Mouse (Mus musculus): ENCODE data around the gene Cct8l1. TPM values are rescaled to one million over a fixed set of nuclear protein-coding genes. Genes with fewer than 3 reads are reported as not detected.

Cct8l1 gene
- polyA plus RNA-seq, 1 experiment from 2014 or later, result not detected

GRCm38 (mm10) chr5:25528851-25529528 lies 13.1 kb downstream of the Cct8l1 start:
- no peak for TF ChIP-seq CTCF (IDR thresholded peaks at IDR 0.05; ENCODE audit: low read depth)
- ATAC-seq (replicated peaks; ENCODE audit: low FRiP score, low read depth) (no peak), DNase-seq (ENCODE audit: low spot score) (peak; percentile 15)
- Histone ChIP-seq H3K4me2 (ENCODE audit: low read length) (peak overlapping the region; percentile 76), H3K27me3 (ENCODE audit: insufficient read depth, low read length) (no peaks in the 10 kb centered on the region), H3K9ac (ENCODE audit: low read depth, low read length) (peak overlapping the region; percentile 59), H3K4me1 (replicated peaks; ENCODE audit: insufficient read depth, low read length) (no peaks in the 10 kb centered on the region; the same call in 1 of the 2 replicates), H3K4me3 (replicated peaks; ENCODE audit: low read depth, low read length) (peak overlapping the region; percentile 78), H3K27ac (peak overlapping the region; percentile 85), H3K9me3 (replicated peaks; ENCODE audit: low read length) (no peaks in the 10 kb centered on the region), H3K36me3 (ENCODE audit: insufficient read depth, low read length) (no peaks in the 10 kb centered on the region)
- 8% methylated on average over 22 of the region's 22 CpGs for WGBS

DNA sequence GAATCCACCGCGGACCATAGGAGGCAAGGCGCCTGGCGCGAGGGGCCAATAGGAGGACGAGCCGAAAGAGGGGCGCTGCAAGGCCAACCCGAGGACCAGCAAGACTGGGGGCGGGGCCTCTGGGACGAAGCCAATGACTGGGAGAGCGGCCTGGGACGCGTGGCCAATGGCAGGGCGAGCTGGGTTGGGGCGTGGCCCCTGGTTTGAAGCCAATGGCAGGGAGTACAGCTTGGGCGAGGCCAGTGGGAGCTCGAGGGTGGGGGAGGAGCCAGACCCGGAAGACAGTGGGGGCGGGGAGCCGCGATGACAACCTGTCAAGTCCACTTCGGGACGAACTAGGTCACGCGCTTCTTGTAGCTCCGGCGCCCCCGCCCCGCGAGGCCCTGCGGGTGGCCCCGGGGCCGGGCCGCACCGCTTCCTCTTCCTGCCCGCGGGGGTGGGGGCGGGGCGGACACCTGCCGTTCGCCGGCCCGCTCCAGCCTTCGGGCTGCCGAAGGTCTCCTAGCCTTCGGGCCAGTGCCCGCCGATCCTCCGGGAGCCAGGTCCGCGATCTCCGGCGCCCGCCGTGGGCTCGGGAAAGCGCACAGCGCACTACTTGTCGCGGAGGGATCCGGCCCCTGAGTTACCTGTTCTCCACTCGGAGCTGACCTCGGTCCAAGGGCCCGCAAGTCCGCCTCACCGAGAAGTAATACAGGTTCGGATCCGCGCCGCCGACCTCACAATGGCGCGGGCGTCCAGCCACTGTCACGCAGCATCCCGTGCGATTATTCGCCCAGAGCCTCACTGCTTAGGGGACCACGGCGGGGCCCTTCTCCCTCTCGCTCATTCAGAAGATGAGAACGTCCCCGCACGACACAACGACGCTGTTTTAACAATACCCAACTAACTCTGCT lies 13.9 kb downstream of the Cct8l1 start:
- peak overlapping the region; percentile 96 for H3K27ac ChIP-seq
- WGBS, result under 1% methylated on average over 80 of the region's 87 CpGs
- TF ChIP-seq CTCF (IDR thresholded peaks at IDR 0.05; ENCODE audit: low read depth), result peak; percentile 26; the same call in 1 of the 2 replicates
- no peaks in the 10 kb centered on the region for H3K27me3 ChIP-seq (ENCODE audit: insufficient read depth, low read length)
- ATAC-seq (replicated peaks; ENCODE audit: low FRiP score, low read depth) (peak; percentile 100), DNase-seq (ENCODE audit: low spot score) (peak; percentile 100)
- H3K4me3 ChIP-seq (replicated peaks; ENCODE audit: low read depth, low read length), result peak overlapping the region; percentile 78
- H3K4me1 ChIP-seq (replicated peaks; ENCODE audit: insufficient read depth, low read length), result no peaks in the 10 kb centered on the region; the same call in 1 of the 2 replicates
- H3K9ac ChIP-seq (ENCODE audit: low read depth, low read length), result peak overlapping the region; percentile 79
- H3K4me2 ChIP-seq (ENCODE audit: low read length), result peak overlapping the region; percentile 76
- H3K9me3 ChIP-seq (replicated peaks; ENCODE audit: low read length), result no peaks in the 10 kb centered on the region
- no peaks in the 10 kb centered on the region for H3K36me3 ChIP-seq (ENCODE audit: insufficient read depth, low read length)

DNA sequence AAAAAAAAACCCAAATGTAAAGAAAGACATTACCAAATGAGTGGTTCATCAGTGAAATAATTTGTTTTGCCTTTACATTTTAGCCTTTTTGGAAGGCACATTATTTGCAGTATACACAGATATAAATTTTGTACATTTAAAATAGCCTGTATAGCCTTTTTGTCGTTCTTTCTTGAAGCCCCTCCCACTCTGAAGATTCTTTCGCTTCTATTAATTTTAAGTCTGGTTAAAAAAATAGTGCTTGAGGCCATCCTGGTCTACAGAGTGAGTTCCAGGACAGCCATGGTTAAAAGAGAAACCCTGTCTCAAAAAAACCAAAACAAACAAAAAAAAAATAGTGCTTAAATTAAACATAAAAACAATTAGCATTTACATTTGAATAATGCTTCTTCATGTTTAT lies 14.8 kb downstream of the Cct8l1 start:
- H3K4me1 ChIP-seq (replicated peaks; ENCODE audit: insufficient read depth, low read length), result no peaks in the 10 kb centered on the region; the same call in 1 of the 2 replicates
- 12% methylated on average over 2 of the region's 2 CpGs for WGBS
- H3K27me3 ChIP-seq (ENCODE audit: insufficient read depth, low read length), result no peaks in the 10 kb centered on the region
- DNase-seq (ENCODE audit: low spot score) (no peak), ATAC-seq (replicated peaks; ENCODE audit: low FRiP score, low read depth) (no peak)
- H3K36me3 ChIP-seq (ENCODE audit: insufficient read depth, low read length), result no peaks in the 10 kb centered on the region
- H3K4me2 ChIP-seq (ENCODE audit: low read length), result peak overlapping the region; percentile 63
- H3K4me3 ChIP-seq (replicated peaks; ENCODE audit: low read depth, low read length), result peak overlapping the region; percentile 78
- H3K27ac ChIP-seq, result peak overlapping the region; percentile 96; the same call in 1 of the 2 replicates
- TF ChIP-seq CTCF (IDR thresholded peaks at IDR 0.05; ENCODE audit: low read depth), result no peak
- peak overlapping the region; percentile 79; the same call in 1 of the 2 replicates for H3K9ac ChIP-seq (ENCODE audit: low read depth, low read length)
- H3K9me3 ChIP-seq (replicated peaks; ENCODE audit: low read length), result no peaks in the 10 kb centered on the region

GRCm38 (mm10) chr5:25532256-25533147 lies 16.6 kb downstream of the Cct8l1 start:
- ATAC-seq (replicated peaks; ENCODE audit: low FRiP score, low read depth) (no peak), DNase-seq (ENCODE audit: low spot score) (no peak)
- Histone ChIP-seq H3K27ac (no peak overlapping the region), H3K4me2 (ENCODE audit: low read length) (no peak overlapping the region), H3K9me3 (replicated peaks; ENCODE audit: low read length) (no peaks in the 10 kb centered on the region), H3K27me3 (ENCODE audit: insufficient read depth, low read length) (no peaks in the 10 kb centered on the region), H3K4me3 (replicated peaks; ENCODE audit: low read depth, low read length) (no peak overlapping the region), H3K4me1 (replicated peaks; ENCODE audit: insufficient read depth, low read length) (no peaks in the 10 kb centered on the region), H3K9ac (ENCODE audit: low read depth, low read length) (no peak overlapping the region), H3K36me3 (ENCODE audit: insufficient read depth, low read length) (no peaks in the 10 kb centered on the region)
- WGBS, result 63% methylated on average over 18 of the region's 18 CpGs
- no peak for TF ChIP-seq CTCF (IDR thresholded peaks at IDR 0.05; ENCODE audit: low read depth)

- H3K27me3 ChIP-seq (ENCODE audit: insufficient read depth, low read length), result no peaks in the 10 kb centered on the region
- H3K4me1 ChIP-seq (replicated peaks; ENCODE audit: insufficient read depth, low read length), result no peaks in the 10 kb centered on the region
- WGBS, result 84% methylated on average over 5 of the region's 5 CpGs
- H3K4me2 ChIP-seq (ENCODE audit: low read length), result no peak overlapping the region
- TF ChIP-seq CTCF (IDR thresholded peaks at IDR 0.05; ENCODE audit: low read depth), result no peak
- DNase-seq (ENCODE audit: low spot score), result no peak
- no peak overlapping the region for H3K27ac ChIP-seq
- H3K9me3 ChIP-seq (replicated peaks; ENCODE audit: low read length), result no peaks in the 10 kb centered on the region
- no peaks in the 10 kb centered on the region for H3K36me3 ChIP-seq (ENCODE audit: insufficient read depth, low read length)
- no peak for ATAC-seq (replicated peaks; ENCODE audit: low FRiP score, low read depth)
- no peak overlapping the region for H3K9ac ChIP-seq (ENCODE audit: low read depth, low read length)
- H3K4me3 ChIP-seq (replicated peaks; ENCODE audit: low read depth, low read length), result no peak overlapping the region
Measured at GRCm38 (mm10) chr5:25533298-25533697, 17.4 kb downstream of the Cct8l1 start.
